Mouse (Mus musculus) layer of hippocampus, adult 18-20 months (tissue): ENCODE results near the gene Mrpl3. TPM values are rescaled to one million over a fixed set of nuclear protein-coding genes. Genes with fewer than 3 reads are reported as not detected.
"Not testable (repeated sequence)": the region's sequence is repeated elsewhere in the genome, so short reads cannot be mapped to it uniquely, and the experiment has no call there.

Source experiments
- DNase-seq, 2 experiments: peaks; one replicate each; pipeline ENCODE4 v3.0.0; 2022; ENCODE audit warnings: low spot score in 2 of 2
- long read RNA-seq: library from polyadenylated mRNA; stranded (forward); transcript quantifications from one replicate; pipeline ENCODE4 v2.0.0, GENCODE M21; 2021
- total RNA-seq, 2 experiments: library from RNA; stranded (reverse); gene quantifications; 2 replicates each; pipeline ENCODE4 v1.2.3; 2021

Gene Mrpl3
- total RNA-seq: 10 to 100 TPM; 76.4 to 85.0 TPM
- long read RNA-seq, transcript Mrpl3-205 (9 exons, 2,309 nt): minor isoform, 6 of 37 reads
- long read RNA-seq, transcript Mrpl3-201 (10 exons, 3,972 nt): major isoform, 28 of 37 reads
- long read RNA-seq, partial matches to known transcripts: 2 of 37 reads
- long read RNA-seq, other reads (novel, unspliced or antisense): 1 of 37 reads

DNA sequence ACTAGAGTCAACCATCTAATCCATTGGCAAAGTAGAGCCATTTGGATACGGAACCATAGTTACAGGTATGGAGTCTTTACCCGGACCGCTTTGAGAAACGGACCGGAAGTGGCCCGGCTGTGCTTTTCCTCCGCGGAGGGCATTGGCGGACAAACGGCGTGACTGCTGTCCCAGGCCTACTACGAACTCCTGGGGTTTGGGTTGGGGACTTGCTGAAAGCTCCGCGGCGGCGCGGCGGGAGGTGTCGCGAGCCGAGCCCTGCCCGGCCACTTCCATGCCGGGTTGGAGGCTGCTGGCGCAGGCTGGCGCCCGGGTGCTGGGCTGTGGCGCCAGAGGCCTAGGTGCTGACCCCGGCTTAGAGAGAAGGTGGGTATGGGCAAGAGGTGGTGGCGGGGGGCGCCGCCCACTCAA, at the start of gene Mrpl3:
Mrpl3 (plus strand) TSS at position 93 of the 411 bp plus-strand sequence.
- DNase-seq: peak; percentile 70 to 89

DNA sequence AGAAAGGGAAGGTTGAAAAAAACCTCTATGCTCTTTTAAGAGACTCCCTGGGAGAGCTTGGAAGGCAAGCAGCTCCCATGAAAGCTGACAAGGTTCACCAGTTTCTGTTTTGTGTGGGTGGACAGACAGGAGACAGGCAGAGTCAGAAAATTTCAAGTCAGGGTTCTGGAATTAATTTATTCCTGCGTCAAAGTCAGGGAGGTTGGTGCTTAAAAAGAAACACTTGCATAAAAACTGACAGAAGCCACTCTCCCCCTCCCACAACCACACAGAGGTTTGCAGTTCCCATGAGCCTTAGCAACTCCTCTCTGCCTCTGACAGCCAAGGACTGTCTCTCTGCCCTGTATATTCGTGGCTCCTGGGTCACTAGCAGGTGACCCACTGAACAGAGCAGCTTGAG, 42.3 kb upstream of the Mrpl3 start:
- DNase-seq: peak in 1 of 2 experiments; percentile 36

DNA sequence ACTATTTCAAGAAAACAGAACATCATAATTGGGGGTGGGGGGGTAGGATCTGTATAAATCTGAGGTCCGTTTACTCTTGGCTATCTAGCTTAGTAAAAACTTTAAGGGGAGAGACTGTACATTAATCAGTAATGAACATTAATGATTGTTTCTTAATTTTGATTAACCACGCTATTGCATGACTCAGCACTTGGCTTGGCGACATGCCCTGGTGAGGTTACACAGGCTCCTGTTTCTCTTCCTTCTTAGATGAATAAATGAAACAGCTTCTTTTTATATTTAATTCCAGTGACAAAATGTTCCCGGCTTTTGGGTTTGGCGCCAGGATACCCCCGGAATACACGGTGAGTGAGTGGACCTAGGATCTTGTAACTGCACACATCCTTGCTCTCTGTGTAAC, 34.9 kb upstream of the Mrpl3 start:
- DNase-seq: peak; percentile 4 to 53

GRCm38 (mm10) chr9:105028311-105028710, 24.7 kb upstream of the Mrpl3 start:
- no peak for DNase-seq

DNA sequence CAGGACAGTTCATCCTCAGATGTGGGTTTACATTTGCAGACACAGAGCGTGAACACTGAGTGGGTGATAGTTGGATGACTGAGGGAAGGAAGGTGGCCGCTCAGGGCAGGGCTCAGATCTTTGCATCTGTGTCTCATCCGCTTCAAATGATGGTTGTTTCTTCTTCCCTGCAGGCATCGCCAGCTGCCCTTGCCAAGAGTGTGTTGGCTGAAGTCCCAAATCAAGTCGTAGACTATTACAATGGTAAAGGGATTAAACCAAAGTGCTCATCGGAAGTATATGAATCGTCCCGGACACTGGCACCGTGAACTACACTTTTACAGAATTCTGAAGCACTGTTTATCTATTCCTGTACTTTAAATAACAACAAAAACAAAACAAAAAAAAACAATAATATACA, 20.5 kb upstream of the Mrpl3 start:
- no peak for DNase-seq

- no peak for DNase-seq
These were observed 19.4 kb upstream of the Mrpl3 start for GRCm38 (mm10) chr9:105033641-105034040.

GRCm38 (mm10) chr9:105037847-105038246, 15.2 kb upstream of the Mrpl3 start:
- DNase-seq: no peak

DNA sequence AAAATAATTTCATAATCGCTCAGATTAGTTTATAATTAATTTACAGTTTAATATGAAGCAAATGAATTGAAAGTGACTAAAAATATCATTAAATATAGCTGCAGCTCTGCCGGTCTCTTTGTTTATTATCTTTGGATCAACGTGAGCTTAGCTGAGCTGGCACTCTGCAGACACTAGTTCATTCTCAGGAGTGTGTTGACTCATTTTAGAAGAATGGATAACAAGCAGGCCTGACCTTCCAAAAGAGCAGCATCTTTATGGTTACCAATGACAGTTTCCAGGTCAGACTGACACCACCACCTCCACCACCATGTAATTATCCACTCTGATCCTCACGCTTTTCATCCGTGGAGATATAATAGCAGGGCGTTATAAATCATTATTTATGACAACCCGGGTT, 7.0 kb upstream of the Mrpl3 start:
- DNase-seq: no peak

GRCm38 (mm10) chr9:105048351-105048750, 4.7 kb upstream of the Mrpl3 start:
- DNase-seq: peak; percentile 41 to 80

GRCm38 (mm10) chr9:105049636-105050035, 3.4 kb upstream of the Mrpl3 start:
- peak in 1 of 2 experiments; percentile 71 for DNase-seq

- DNase-seq: no peak
These were observed 2.8 kb upstream of the Mrpl3 start for GRCm38 (mm10) chr9:105050257-105050656.

- no peak for DNase-seq
These were observed 773 bp downstream of the Mrpl3 start for GRCm38 (mm10) chr9:105053812-105054211.

GRCm38 (mm10) chr9:105069106-105069505, 16.1 kb downstream of the Mrpl3 start:
- DNase-seq: no peak

GRCm38 (mm10) chr9:105072991-105073748, 20.1 kb downstream of the Mrpl3 start:
- no peak for DNase-seq

DNA sequence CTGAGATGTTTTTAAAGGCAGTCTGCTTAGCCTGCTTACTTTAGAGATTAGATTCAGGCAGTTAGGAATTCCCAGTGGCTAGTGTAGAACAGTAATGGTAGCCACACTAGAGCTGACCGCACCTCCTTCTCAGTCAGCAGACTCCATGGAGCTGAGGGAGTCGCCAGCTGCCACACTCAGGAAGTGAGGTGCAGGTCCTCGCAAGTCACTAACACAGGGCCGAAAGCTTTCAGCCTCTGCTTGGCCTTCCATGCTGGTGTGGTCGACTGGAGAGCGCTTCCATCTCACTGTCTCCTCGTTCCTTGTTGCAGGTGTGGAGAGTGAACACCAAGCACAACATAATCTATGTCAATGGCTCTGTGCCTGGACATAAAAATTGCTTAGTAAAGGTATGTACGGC, 21.8 kb downstream of the Mrpl3 start:
- no peak for DNase-seq

DNA sequence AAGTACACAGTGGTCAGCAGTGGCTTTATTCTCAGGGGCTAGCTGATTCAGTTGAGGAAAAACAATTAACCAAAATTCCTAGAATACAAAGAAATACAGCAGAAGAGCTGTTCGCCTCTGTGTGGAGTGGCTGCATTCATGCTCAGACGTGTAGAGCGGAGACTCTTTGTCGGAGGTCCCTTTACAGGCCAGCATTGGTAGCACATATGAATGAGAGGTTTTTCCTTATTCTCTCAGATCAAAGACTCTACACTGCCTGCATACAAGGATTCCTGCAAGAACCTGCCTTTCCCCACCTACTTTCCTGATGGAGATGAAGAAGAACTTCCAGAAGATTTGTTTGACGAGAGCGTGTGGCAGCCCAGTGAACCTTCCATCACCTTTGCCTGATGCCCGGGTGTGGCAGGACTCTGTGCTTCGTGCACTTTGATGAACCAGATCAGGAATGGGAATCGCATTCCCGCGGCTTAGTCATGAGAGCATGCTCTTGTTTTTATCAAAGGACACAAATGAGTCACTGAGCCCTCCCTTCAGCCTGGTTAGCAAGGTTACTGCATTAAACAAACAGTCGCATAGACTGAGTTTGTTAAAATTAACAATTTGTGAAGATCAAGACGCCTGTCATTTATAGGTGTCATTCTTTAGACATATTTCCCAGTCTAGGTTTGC, 23.9 kb downstream of the Mrpl3 start:
- DNase-seq: no peak

DNA sequence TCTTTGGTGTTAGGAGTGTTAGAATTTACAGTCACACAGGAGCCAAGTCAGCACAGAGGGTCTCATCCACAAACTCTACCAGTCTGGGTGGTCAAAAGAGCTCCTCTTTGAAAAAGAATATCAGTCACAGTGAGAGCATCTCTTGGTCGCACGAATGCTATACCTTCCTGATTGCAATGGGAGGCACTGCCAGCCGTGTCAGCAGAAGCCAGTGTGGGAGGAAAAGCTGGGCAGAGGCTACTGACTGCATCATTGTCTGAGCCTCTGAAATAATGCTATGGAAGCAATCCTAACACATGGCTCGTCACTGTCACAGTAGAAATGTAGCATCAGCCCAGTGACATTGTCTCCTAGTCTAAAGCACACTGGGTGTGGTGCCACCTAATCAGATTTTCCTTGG, 25.4 kb downstream of the Mrpl3 start:
- no peak for DNase-seq

GRCm38 (mm10) chr9:105080246-105080645, 27.2 kb downstream of the Mrpl3 start:
- DNase-seq: no peak

DNA sequence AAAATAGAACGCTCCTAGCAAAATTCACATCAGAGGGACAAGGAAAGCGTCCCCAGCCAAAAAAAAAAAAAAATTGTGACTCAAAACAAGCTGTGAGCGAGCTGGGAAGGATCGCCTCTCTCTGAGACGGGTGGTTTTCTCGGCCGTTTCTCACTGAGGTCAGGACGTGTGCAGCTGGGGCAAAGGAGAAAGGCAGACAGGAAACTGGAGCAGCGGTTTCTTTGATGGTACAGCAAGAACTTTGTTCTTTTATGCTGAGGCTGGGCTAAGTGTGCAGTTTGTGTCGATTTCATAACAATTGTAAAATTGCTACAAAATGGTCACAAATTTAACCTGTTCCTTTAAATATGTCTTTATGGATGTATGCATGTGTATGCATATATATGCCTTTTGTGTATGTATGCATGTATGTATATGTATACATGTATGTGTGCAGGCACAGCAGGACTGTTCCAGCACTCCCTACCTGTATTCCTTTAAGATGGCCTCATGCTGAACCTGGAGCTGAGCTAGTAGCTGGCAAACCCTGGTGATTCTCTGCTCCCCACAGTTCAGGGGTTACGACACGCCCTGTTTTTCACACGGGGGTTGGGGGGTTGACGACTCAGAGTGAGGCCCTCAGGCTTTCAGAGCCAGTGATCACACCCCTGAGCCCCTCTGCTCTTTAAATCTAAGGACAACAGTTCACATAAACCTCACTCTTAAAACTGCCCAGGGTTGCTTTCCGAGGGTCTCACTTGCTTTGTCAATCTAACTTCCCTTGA, 48.0 kb downstream of the Mrpl3 start:
- no peak for DNase-seq

DNA sequence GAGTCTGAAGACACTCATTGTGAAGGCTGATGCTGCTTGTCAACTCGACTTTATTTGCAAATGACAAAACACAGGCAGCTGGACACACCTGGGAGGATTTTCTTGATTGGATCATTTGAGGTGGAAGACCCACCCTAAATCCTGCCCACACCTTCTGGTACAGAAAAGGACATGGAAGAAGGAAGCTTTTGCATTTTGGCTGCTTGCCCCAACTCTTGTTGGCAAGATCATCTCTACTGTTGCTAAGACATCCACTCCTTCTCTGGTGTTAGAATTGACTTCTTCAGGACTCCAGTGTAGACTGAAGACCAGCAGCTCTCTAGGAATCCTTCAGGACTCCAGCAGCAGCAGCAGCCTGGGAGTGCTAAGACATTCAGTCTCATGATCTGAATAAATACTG, 48.9 kb downstream of the Mrpl3 start:
- DNase-seq: no peak

- no peak for DNase-seq
These were observed 50.9 kb downstream of the Mrpl3 start for GRCm38 (mm10) chr9:105103893-105104292.

DNA sequence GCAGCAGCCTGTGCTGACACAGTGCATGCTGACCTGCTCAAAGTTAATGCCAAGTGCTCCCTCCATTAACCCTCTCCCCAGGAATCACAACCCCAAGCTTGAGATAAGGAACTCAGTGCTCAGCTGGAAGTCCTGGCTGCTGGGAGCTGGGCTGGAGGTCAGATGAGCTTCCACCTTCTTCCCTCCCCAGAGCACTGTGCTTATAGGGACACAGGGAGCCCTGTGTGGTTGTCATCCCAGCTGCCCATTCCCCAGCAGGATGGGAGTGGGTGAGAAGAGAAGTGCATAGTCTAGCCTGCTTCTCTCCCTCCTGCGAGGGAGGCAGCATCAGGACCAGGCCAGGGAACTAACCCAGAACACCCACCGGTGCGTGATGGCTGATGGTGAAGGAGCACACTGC, 72.2 kb downstream of the Mrpl3 start:
- DNase-seq: not testable (repeated sequence)
